Mouse (Mus musculus): ENCODE data around the gene Zfp839. TPM values are rescaled to one million over a fixed set of nuclear protein-coding genes. Genes with fewer than 3 reads are reported as not detected.

The Zfp839 gene
- polyA plus RNA-seq, 1 experiment from 2014 or later = 5.4 TPM

Other genes with a start within 250 kb of the Zfp839 start
- 48.2 and 61.5 TPM in 2 replicates for gene Dync1h1, start 248.8 kb upstream of the Zfp839 start, polyA plus RNA-seq (2016; fragmentation: Nextera tagmentation; extraction: Ambion mirVana)
- gene 1700001K19Rik, start 167.6 kb upstream of the Zfp839 start, polyA plus RNA-seq (2016; fragmentation: Nextera tagmentation; extraction: Ambion mirVana) = not detected in 2 replicates
- gene Hsp90aa1, start 147.5 kb upstream of the Zfp839 start, polyA plus RNA-seq (2016; fragmentation: Nextera tagmentation; extraction: Ambion mirVana) = 648 and 662 TPM in 2 replicates
- 16.4 and 16.8 TPM in 2 replicates for gene Wdr20, start 112.3 kb upstream of the Zfp839 start, polyA plus RNA-seq (2016; fragmentation: Nextera tagmentation; extraction: Ambion mirVana)
- gene Mok, start 9.3 kb upstream of the Zfp839 start, polyA plus RNA-seq (2016; fragmentation: Nextera tagmentation; extraction: Ambion mirVana) = 2.9 and 4.0 TPM in 2 replicates
- gene Cinp, start 38.9 kb downstream of the Zfp839 start, polyA plus RNA-seq (2016; fragmentation: Nextera tagmentation; extraction: Ambion mirVana) = 63.3 and 66.7 TPM in 2 replicates
- gene Tecpr2, start 39.0 kb downstream of the Zfp839 start, polyA plus RNA-seq (2016; fragmentation: Nextera tagmentation; extraction: Ambion mirVana) = 3.8 and 4.5 TPM in 2 replicates
- gene Ankrd9, start 128.8 kb downstream of the Zfp839 start, polyA plus RNA-seq (2016; fragmentation: Nextera tagmentation; extraction: Ambion mirVana) = 13.2 and 14.2 TPM in 2 replicates
- gene Rcor1, start 189.1 kb downstream of the Zfp839 start, polyA plus RNA-seq (2016; fragmentation: Nextera tagmentation; extraction: Ambion mirVana) = 8.8 and 9.2 TPM in 2 replicates